Mouse (Mus musculus): ENCODE measurements around the gene Cblb. TPM values are rescaled to one million over a fixed set of nuclear protein-coding genes. Genes with fewer than 3 reads are reported as not detected.

Cblb gene
- 6.8 TPM for polyA plus RNA-seq (2012; fragmentation: generic; extraction: Trizol)
- long read RNA-seq, experiment 1, partial matches to known transcripts = 1 of 2 reads
- long read RNA-seq, experiment 1, other reads (novel, unspliced or antisense) = 1 of 2 reads
- long read RNA-seq, experiment 2, full-length matches to known transcripts = 13 of 25 reads
- long read RNA-seq, experiment 2, partial matches to known transcripts = 4 of 25 reads
- long read RNA-seq, experiment 2, other reads (novel, unspliced or antisense) = 8 of 25 reads

DNA sequence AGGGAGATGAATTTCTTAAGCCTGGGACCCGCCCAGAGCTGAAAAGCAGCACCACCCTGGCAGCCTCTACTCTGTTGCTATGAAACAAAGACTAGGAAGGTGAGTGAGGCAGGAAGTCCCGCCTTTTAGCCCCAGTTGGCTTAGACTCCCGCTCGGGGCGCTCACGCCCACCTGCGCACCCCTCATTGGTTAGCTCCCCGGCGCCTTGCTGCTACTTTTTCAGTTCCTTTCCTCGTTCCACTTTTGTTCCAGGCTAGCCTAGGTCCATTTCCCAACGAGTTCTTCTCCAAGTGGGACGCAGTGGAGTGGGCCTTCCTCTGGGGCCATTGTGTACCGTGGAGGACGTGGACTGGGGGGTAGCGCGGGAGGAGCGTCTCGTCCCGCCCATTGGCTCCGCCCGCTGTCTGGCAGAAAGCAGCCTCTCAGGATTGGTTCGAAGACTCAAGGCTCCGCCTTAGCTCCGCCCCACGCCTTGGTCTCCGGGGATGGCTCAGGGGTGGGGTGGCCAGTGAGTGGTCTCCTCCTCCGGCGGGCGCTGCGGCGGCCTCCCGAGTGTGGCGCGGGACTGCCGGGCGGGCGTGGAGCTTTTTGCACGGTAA is at the start of gene Cblb:
TSS of gene Cblb (plus strand) at position 135 of the 599 bp plus-strand sequence.
- H3K4me3 ChIP-seq (ENCODE audit: insufficient read depth, poor library complexity, severe bottlenecking) = peak within 1 kb of the TSS; percentile 68
- no peaks in the 10 kb centered on the region for H3K27me3 ChIP-seq (ENCODE audit: control insufficient read depth, insufficient read depth, insufficient read length)
- TF ChIP-seq MYOG (IDR thresholded peaks at IDR 0.05; ENCODE audit: control insufficient read depth, extremely low read depth, insufficient read length) (no peak), FOSL1 (IDR thresholded peaks at IDR 0.05; ENCODE audit: insufficient read depth, low read length, poor library complexity, severe bottlenecking) (no peak), MAX (IDR thresholded peaks at IDR 0.05) (no peak), MYOD1 (IDR thresholded peaks at IDR 0.05; ENCODE audit: control insufficient read depth, insufficient read length, low read depth) (no peak), CEBPB (IDR thresholded peaks at IDR 0.05; ENCODE audit: low read depth) (no peak), CTCF (IDR thresholded peaks at IDR 0.05; ENCODE audit: control insufficient read depth, insufficient read depth, insufficient read length) (no peak), USF1 (IDR thresholded peaks at IDR 0.05; ENCODE audit: low read depth) (no peak)
- peaks cover 8% of the 10 kb centered on the region for H3K36me3 ChIP-seq (ENCODE audit: control insufficient read depth, insufficient read depth)
- peaks cover 34% of the 10 kb centered on the region for H3K79me2 ChIP-seq (ENCODE audit: control insufficient read depth, insufficient read depth)
- peak within 1 kb of the TSS; percentile 93 for H3ac ChIP-seq (ENCODE audit: control insufficient read depth, insufficient read length, low read depth)
- peaks cover 22% of the 10 kb centered on the region for H3K79me3 ChIP-seq (ENCODE audit: low read depth)

DNA sequence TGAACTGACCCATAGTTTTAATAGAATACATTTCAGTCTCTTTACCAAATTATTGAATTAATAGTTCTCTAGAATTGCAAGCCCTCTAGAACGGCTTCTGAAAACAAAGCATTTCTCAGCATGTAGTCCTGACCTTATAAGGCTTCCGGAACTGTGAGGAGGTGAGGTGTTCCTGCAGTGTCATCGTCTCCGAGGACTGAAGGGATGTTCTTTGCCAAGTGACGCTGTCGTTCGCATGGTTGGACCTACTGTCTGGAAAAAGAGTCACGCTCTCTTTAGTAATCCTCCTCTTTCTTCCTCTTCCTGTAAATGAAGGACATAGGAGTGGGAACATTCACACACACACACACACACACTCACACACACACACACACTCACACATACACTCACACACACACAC is 45.6 kb upstream of the Cblb start:
- no peaks in the 10 kb centered on the region for H3K27me3 ChIP-seq (ENCODE audit: control insufficient read depth, insufficient read depth, insufficient read length)
- no peak overlapping the region for H3K4me3 ChIP-seq (ENCODE audit: insufficient read depth, poor library complexity, severe bottlenecking)
- no peaks in the 10 kb centered on the region for H3K36me3 ChIP-seq (ENCODE audit: control insufficient read depth, insufficient read depth)
- no peaks in the 10 kb centered on the region for H3K79me2 ChIP-seq (ENCODE audit: control insufficient read depth, insufficient read depth)
- H3ac ChIP-seq (ENCODE audit: control insufficient read depth, insufficient read length, low read depth) = no peak overlapping the region
- H3K79me3 ChIP-seq (ENCODE audit: low read depth) = no peaks in the 10 kb centered on the region
- TF ChIP-seq MAX (IDR thresholded peaks at IDR 0.05) (no peak), CTCF (IDR thresholded peaks at IDR 0.05; ENCODE audit: control insufficient read depth, insufficient read depth, insufficient read length) (no peak), USF1 (IDR thresholded peaks at IDR 0.05; ENCODE audit: low read depth) (no peak), FOSL1 (IDR thresholded peaks at IDR 0.05; ENCODE audit: insufficient read depth, low read length, poor library complexity, severe bottlenecking) (no peak), MYOD1 (IDR thresholded peaks at IDR 0.05; ENCODE audit: control insufficient read depth, insufficient read length, low read depth) (no peak), MYOG (IDR thresholded peaks at IDR 0.05; ENCODE audit: control insufficient read depth, extremely low read depth, insufficient read length) (no peak), CEBPB (IDR thresholded peaks at IDR 0.05; ENCODE audit: low read depth) (no peak)

GRCm38 (mm10) chr16:51986207-51986606 is 44.8 kb upstream of the Cblb start:
- Histone ChIP-seq H3K79me2 (ENCODE audit: control insufficient read depth, insufficient read depth) (no peaks in the 10 kb centered on the region), H3K79me3 (ENCODE audit: low read depth) (no peaks in the 10 kb centered on the region), H3K4me3 (ENCODE audit: insufficient read depth, poor library complexity, severe bottlenecking) (no peak overlapping the region), H3K27me3 (ENCODE audit: control insufficient read depth, insufficient read depth, insufficient read length) (no peaks in the 10 kb centered on the region), H3ac (ENCODE audit: control insufficient read depth, insufficient read length, low read depth) (no peak overlapping the region), H3K36me3 (ENCODE audit: control insufficient read depth, insufficient read depth) (no peaks in the 10 kb centered on the region)
- TF ChIP-seq MAX (IDR thresholded peaks at IDR 0.05) (no peak), MYOG (IDR thresholded peaks at IDR 0.05; ENCODE audit: control insufficient read depth, extremely low read depth, insufficient read length) (no peak), CTCF (IDR thresholded peaks at IDR 0.05; ENCODE audit: control insufficient read depth, insufficient read depth, insufficient read length) (no peak), CEBPB (IDR thresholded peaks at IDR 0.05; ENCODE audit: low read depth) (no peak), MYOD1 (IDR thresholded peaks at IDR 0.05; ENCODE audit: control insufficient read depth, insufficient read length, low read depth) (no peak), FOSL1 (IDR thresholded peaks at IDR 0.05; ENCODE audit: insufficient read depth, low read length, poor library complexity, severe bottlenecking) (no peak), USF1 (IDR thresholded peaks at IDR 0.05; ENCODE audit: low read depth) (no peak)

- Histone ChIP-seq H3K79me2 (ENCODE audit: control insufficient read depth, insufficient read depth) (no peaks in the 10 kb centered on the region), H3ac (ENCODE audit: control insufficient read depth, insufficient read length, low read depth) (no peak overlapping the region), H3K36me3 (ENCODE audit: control insufficient read depth, insufficient read depth) (no peaks in the 10 kb centered on the region), H3K27me3 (ENCODE audit: control insufficient read depth, insufficient read depth, insufficient read length) (no peaks in the 10 kb centered on the region), H3K79me3 (ENCODE audit: low read depth) (no peaks in the 10 kb centered on the region), H3K4me3 (ENCODE audit: insufficient read depth, poor library complexity, severe bottlenecking) (no peak overlapping the region)
- TF ChIP-seq FOSL1 (IDR thresholded peaks at IDR 0.05; ENCODE audit: insufficient read depth, low read length, poor library complexity, severe bottlenecking) = no peak
- no peak for TF ChIP-seq CEBPB (IDR thresholded peaks at IDR 0.05; ENCODE audit: low read depth)
- TF ChIP-seq MYOG (IDR thresholded peaks at IDR 0.05; ENCODE audit: control insufficient read depth, extremely low read depth, insufficient read length) = no peak
- TF ChIP-seq MYOD1 (IDR thresholded peaks at IDR 0.05; ENCODE audit: control insufficient read depth, insufficient read length, low read depth) = no peak
- no peak for TF ChIP-seq MAX (IDR thresholded peaks at IDR 0.05)
- TF ChIP-seq USF1 (IDR thresholded peaks at IDR 0.05; ENCODE audit: low read depth) = no peak
- TF ChIP-seq CTCF (IDR thresholded peaks at IDR 0.05; ENCODE audit: control insufficient read depth, insufficient read depth, insufficient read length) = no peak
These were observed 43.9 kb upstream of the Cblb start for GRCm38 (mm10) chr16:51987085-51987620.

GRCm38 (mm10) chr16:51988027-51988426 is 43.0 kb upstream of the Cblb start:
- Histone ChIP-seq H3K79me2 (ENCODE audit: control insufficient read depth, insufficient read depth) (no peaks in the 10 kb centered on the region), H3K36me3 (ENCODE audit: control insufficient read depth, insufficient read depth) (no peaks in the 10 kb centered on the region), H3K4me3 (ENCODE audit: insufficient read depth, poor library complexity, severe bottlenecking) (no peak overlapping the region), H3ac (ENCODE audit: control insufficient read depth, insufficient read length, low read depth) (no peak overlapping the region), H3K79me3 (ENCODE audit: low read depth) (no peaks in the 10 kb centered on the region), H3K27me3 (ENCODE audit: control insufficient read depth, insufficient read depth, insufficient read length) (no peaks in the 10 kb centered on the region)
- no peak for TF ChIP-seq MYOG (IDR thresholded peaks at IDR 0.05; ENCODE audit: control insufficient read depth, extremely low read depth, insufficient read length)
- no peak for TF ChIP-seq FOSL1 (IDR thresholded peaks at IDR 0.05; ENCODE audit: insufficient read depth, low read length, poor library complexity, severe bottlenecking)
- no peak for TF ChIP-seq MYOD1 (IDR thresholded peaks at IDR 0.05; ENCODE audit: control insufficient read depth, insufficient read length, low read depth)
- TF ChIP-seq USF1 (IDR thresholded peaks at IDR 0.05; ENCODE audit: low read depth) = no peak
- no peak for TF ChIP-seq MAX (IDR thresholded peaks at IDR 0.05)
- TF ChIP-seq CEBPB (IDR thresholded peaks at IDR 0.05; ENCODE audit: low read depth) = no peak
- no peak for TF ChIP-seq CTCF (IDR thresholded peaks at IDR 0.05; ENCODE audit: control insufficient read depth, insufficient read depth, insufficient read length)
